Mouse (Mus musculus): ENCODE data around the gene Cep170b. TPM values are rescaled to one million over a fixed set of nuclear protein-coding genes. Genes with fewer than 3 reads are reported as not detected.

Cep170b gene
- total RNA-seq, 2 experiments from 2014 or later: 9.2 to 11.3 TPM

GRCm38 (mm10) chr12:112735896-112736635, 15.8 kb downstream of the Cep170b start:
- intact Hi-C loops (cut with DNase I): no loop called here

GRCm38 (mm10) chr12:112736636-112736925, 16.3 kb downstream of the Cep170b start:
- DNase-seq: no peak
- intact Hi-C loops (cut with DNase I): no loop called here

More at GRCm38 (mm10) chr12:112735896-112736635, 15.8 kb downstream of the Cep170b start:
- no peak for DNase-seq

- intact Hi-C loops (cut with DNase I): no loop called here
- no peak for DNase-seq
Measured at GRCm38 (mm10) chr12:112737081-112737480, 16.8 kb downstream of the Cep170b start.

- intact Hi-C loops (cut with DNase I): no loop called here
- DNase-seq: no peak
Measured at GRCm38 (mm10) chr12:112737761-112738160, 17.5 kb downstream of the Cep170b start.

GRCm38 (mm10) chr12:112738281-112739022, 18.2 kb downstream of the Cep170b start:
- no peak for DNase-seq
- intact Hi-C loops (cut with DNase I): no loop called here

GRCm38 (mm10) chr12:112739023-112739568, 18.8 kb downstream of the Cep170b start:
- intact Hi-C loops (cut with DNase I): no loop called here
- no peak for DNase-seq

GRCm38 (mm10) chr12:112742768-112743167, 22.5 kb downstream of the Cep170b start:
- intact Hi-C loops (cut with DNase I): no loop called here
- peak; percentile 38 to 59 for DNase-seq

GRCm38 (mm10) chr12:112743168-112743975, 23.1 kb downstream of the Cep170b start:
- DNase-seq: peak; percentile 84
- intact Hi-C loops (cut with DNase I): no loop called here

- no peak for DNase-seq
- intact Hi-C loops (cut with DNase I): no loop called here
Measured at GRCm38 (mm10) chr12:112744211-112744610, 24.0 kb downstream of the Cep170b start.

GRCm38 (mm10) chr12:112744891-112745580, 24.8 kb downstream of the Cep170b start:
- no peak for DNase-seq
- intact Hi-C loops (cut with DNase I): loop anchor here (5.0 kb wide), 1 partner anchor 57 kb away; the partner anchor contains the start of gene Ahnak2

- no peak for DNase-seq
- intact Hi-C loops (cut with DNase I): loop anchor here (1.0 to 5.0 kb wide), 2 partner anchors 57 to 99 kb away; partner anchors contain the start of gene Ahnak2
Measured at GRCm38 (mm10) chr12:112745716-112746115, 25.5 kb downstream of the Cep170b start.

GRCm38 (mm10) chr12:112746461-112746807, 26.2 kb downstream of the Cep170b start:
- DNase-seq: no peak
- intact Hi-C loops (cut with DNase I): loop anchor here (1.0 to 5.0 kb wide), 2 partner anchors 56 to 98 kb away; partner anchors contain the start of gene Ahnak2

- DNase-seq: peak; percentile 33 to 58
- intact Hi-C loops (cut with DNase I): loop anchor here (1.0 to 5.0 kb wide), 2 partner anchors 55 to 97 kb away; partner anchors contain the start of gene Ahnak2
Measured at GRCm38 (mm10) chr12:112746808-112747605, 26.8 kb downstream of the Cep170b start.

GRCm38 (mm10) chr12:112747606-112747970, 27.3 kb downstream of the Cep170b start:
- intact Hi-C loops (cut with DNase I): loop anchor here (5.0 kb wide), 1 partner anchor 55 kb away; the partner anchor contains the start of gene Ahnak2
- no peak for DNase-seq

GRCm38 (mm10) chr12:112750976-112751375, 30.7 kb downstream of the Cep170b start:
- DNase-seq: no peak
- intact Hi-C loops (cut with DNase I): no loop called here

- intact Hi-C loops (cut with DNase I): no loop called here
- no peak for DNase-seq
Measured at GRCm38 (mm10) chr12:112752399-112752798, 32.1 kb downstream of the Cep170b start.

- DNase-seq: no peak
Measured at GRCm38 (mm10) chr12:112755900-112756299, 35.6 kb downstream of the Cep170b start.

GRCm38 (mm10) chr12:112757896-112758295, 37.6 kb downstream of the Cep170b start:
- DNase-seq: no peak
- intact Hi-C loops (cut with DNase I): no loop called here

More at GRCm38 (mm10) chr12:112755900-112756299, 35.6 kb downstream of the Cep170b start:
- intact Hi-C loops (cut with DNase I): no loop called here

- intact Hi-C loops (cut with DNase I): no loop called here
- no peak for DNase-seq
Measured at GRCm38 (mm10) chr12:112759471-112759870, 39.2 kb downstream of the Cep170b start.

Data from heart, postnatal 36 days (tissue).